Mouse (Mus musculus) cortical plate, adult 2 months (tissue): ENCODE measurements at regions not wholly inside any gene's neighbourhood (a gene's known extent, or its start where the extent isn't known, plus 50 kb on each side); places are given as distances from the start of the nearest gene placed in this dataset.

Source experiments
- CTCF ChIP-seq: fragments of 200-500 bp; IDR thresholded peaks from 2 replicates; pipeline ENCODE4 v1.5.1; 2011; ENCODE audit warnings: mild to moderate bottlenecking, control low read depth, low read length; ENCODE audit not compliant: insufficient read depth; ENCODE audit errors: extremely low read depth
- POLR2A ChIP-seq: fragments of 200-500 bp; IDR thresholded peaks from 2 replicates; pipeline ENCODE4 v1.6.1; 2011; ENCODE audit warnings: mild to moderate bottlenecking, low read length, control low read depth; ENCODE audit not compliant: insufficient read depth; ENCODE audit errors: extremely low read depth

DNA sequence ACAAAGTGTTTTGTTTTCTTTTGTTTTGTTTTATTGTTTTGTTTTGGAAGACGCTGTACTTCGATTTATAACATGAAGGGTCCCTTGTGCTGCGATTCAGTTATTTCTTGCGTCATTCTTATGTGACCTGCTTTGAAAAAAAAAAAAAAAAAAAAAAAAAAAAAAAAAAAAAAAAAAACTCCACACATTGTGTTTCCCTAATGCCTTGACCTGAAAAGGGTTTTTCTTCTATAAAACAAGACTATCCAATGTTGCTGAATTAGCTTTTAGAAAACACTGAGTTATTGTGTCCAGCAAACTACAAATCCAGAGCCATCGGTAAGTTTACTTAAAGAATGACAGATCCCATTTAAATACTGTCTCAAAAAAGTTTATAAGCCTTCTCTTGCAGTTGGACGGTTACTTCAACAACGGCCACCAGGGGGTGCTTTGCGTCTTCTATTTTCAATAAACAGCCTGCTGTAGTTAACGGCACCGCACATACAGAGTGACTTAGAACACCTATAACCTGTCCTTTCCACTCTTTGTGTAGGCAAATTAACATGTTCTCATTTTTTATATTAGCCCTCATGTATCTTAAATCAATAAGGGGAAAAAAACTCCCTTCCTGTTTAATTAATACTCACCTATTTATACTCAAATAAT is 103.9 kb upstream of the Cxadr start:
- peak; percentile 68 for TF ChIP-seq CTCF
- TF ChIP-seq POLR2A = no peak
